Mouse (Mus musculus) liver, embryonic 13.5 days (tissue): ENCODE measurements around the gene Smco2. TPM values are rescaled to one million over a fixed set of nuclear protein-coding genes. Genes with fewer than 3 reads are reported as not detected.

Source experiments
- ATAC-seq: fragments of 200-750 bp; cut with Nextera tagmentation; 2 replicates; pipeline ENCODE4 v1.8.0; 2017; ENCODE audit warnings: low read depth, mild to moderate bottlenecking, moderate number of reproducible peaks, moderate library complexity
- DNase-seq: peaks from one replicate; pipeline ENCODE4 v3.0.0; 2022
- H3K27ac ChIP-seq: fragments of 300-500 bp; sonication (generic); 2 replicates; pipeline ENCODE4 v1.5.1; 2015; ENCODE audit warnings: moderate library complexity, mild to moderate bottlenecking, inconsistent platforms
- H3K27me3 ChIP-seq: fragments of 300-500 bp; sonication (generic); 2 replicates; pipeline ENCODE4 v1.6.1; 2015; ENCODE audit warnings: mild to moderate bottlenecking, inconsistent platforms
- H3K36me3 ChIP-seq: fragments of 300-500 bp; sonication (generic); 2 replicates; pipeline ENCODE4 v1.6.1; 2015; ENCODE audit warnings: mild to moderate bottlenecking, inconsistent platforms
- H3K4me1 ChIP-seq: fragments of 300-500 bp; sonication (generic); replicated peaks from 2 replicates; pipeline ENCODE4 v1.6.1; 2015; ENCODE audit warnings: inconsistent platforms
- H3K4me2 ChIP-seq: fragments of 300-500 bp; sonication (generic); 2 replicates; pipeline ENCODE4 v1.6.1; 2015; ENCODE audit warnings: inconsistent platforms, mild to moderate bottlenecking, moderate library complexity
- H3K4me3 ChIP-seq: fragments of 300-500 bp; sonication (generic); replicated peaks from 2 replicates; pipeline ENCODE4 v1.5.1; 2015; ENCODE audit warnings: mild to moderate bottlenecking, inconsistent platforms
- H3K9ac ChIP-seq: fragments of 300-500 bp; sonication (generic); 2 replicates; pipeline ENCODE4 v1.6.1; 2015; ENCODE audit warnings: mild to moderate bottlenecking, inconsistent platforms
- H3K9me3 ChIP-seq: fragments of 300-500 bp; sonication (generic); replicated peaks from 2 replicates; pipeline ENCODE4 v1.6.1; 2016; ENCODE audit warnings: inconsistent platforms
- WGBS: fragments of 180-500 bp; shearing (Covaris S2); methylation state at CpG from one replicate; pipeline ENCODE4 v1.1.7; 2015; ENCODE audit not compliant: insufficient replicate concordance; 5-methylcytosine and 5-hydroxymethylcytosine counted together
- polyA plus RNA-seq: library from polyadenylated mRNA; unstranded; fragments of >200 nt; fragmentation: Nextera tagmentation; extraction: Ambion mirVana; gene quantifications from 2 replicates; pipeline ENCODE4 v1.2.1, GENCODE M21; 2015

Smco2 gene
- polyA plus RNA-seq, 1 experiment from 2014 or later, result not detected

DNA sequence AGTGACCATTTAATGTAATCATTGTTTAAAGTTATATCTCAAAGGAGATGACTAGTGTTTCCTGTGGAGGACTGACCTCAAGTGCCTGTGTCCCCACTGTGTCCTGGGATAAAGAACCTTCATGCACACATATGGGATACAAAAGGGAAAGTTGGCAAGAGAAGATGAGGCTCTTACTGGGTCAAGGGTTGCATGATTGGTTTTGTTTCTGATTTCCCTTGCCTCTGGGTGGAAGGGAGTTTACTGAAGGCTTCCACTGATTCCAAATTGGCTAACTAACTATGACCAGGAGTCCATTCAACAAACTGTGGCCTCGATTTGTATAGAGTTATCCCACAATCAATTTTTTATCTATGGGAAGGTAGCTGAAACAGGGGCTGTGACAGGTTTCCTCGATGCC is 53.7 kb downstream of the Smco2 start:
- Histone ChIP-seq H3K27ac (no peak overlapping the region), H3K4me1 (peaks cover 22% of the 10 kb centered on the region), H3K27me3 (no peaks in the 10 kb centered on the region), H3K9ac (no peak overlapping the region), H3K4me2 (no peak overlapping the region), H3K9me3 (no peaks in the 10 kb centered on the region), H3K4me3 (no peak overlapping the region), H3K36me3 (no peaks in the 10 kb centered on the region)
- no peak for DNase-seq
- ATAC-seq, result no peak
- 55% methylated on average over 2 of the region's 2 CpGs for WGBS

DNA sequence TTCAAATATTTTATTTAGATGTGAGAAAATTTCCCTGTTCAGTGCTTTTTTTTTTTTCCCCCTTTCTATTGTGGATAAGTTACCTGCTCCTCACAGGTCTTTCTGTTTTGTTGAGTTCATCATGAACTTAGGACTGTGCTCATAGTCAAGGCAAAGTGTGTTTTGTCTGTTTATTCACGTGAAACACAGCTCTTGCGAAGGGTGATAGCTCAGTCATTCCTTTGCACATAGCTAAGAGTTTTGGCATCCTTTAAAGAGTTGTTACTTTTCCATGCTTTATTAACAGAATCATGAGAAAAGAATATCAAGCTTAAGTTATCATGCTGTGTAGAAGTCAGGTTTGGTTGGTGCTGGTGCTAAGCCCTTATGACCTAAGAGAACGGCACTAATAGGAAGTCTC is 54.8 kb downstream of the Smco2 start:
- DNase-seq (no peak), ATAC-seq (no peak)
- Histone ChIP-seq H3K36me3 (no peaks in the 10 kb centered on the region), H3K4me1 (peaks cover 31% of the 10 kb centered on the region), H3K27me3 (no peaks in the 10 kb centered on the region), H3K4me2 (no peak overlapping the region), H3K9ac (no peak overlapping the region), H3K4me3 (no peak overlapping the region), H3K27ac (no peak overlapping the region), H3K9me3 (no peaks in the 10 kb centered on the region)
- 62% methylated on average over 3 of the region's 3 CpGs for WGBS

DNA sequence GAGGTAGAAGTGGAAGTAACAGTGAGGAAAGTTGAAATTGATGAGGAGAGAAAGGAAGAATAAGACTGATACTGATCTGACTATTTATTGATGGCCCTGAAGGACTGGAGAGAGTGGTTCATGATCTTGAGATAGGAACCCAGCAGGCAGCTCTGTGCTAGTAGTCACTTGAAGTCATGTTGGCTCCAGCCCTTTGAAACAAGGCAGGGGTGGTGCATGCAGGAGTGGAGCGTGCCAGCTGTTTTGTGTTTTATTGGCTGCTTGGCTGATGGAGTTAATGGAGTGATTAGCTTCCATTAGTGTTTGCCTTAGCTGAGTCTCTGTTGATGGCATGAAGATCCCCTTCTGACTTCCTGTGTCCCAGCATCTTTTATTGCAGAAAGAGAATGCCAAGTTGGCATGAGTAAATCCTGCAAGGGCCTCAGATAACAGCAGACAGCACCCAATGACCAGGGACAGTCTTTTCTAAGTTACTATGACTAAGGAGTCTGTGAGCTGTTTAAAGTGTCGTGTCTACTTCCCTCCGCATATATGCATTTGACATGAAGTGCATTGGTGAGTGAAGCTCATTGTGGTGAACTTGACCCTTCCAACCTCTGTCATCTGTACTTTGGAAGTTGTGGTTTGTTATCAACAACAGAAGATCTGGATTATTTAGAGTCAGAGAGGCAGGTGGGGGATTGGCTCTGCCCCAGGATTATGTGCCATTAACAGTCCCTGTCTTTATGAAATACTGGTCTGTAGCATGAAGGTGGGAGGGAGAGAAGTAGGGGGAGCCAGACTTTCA is 56.3 kb downstream of the Smco2 start:
- WGBS, result 60% methylated on average over 3 of the region's 3 CpGs
- ATAC-seq, result no peak
- H3K9me3 ChIP-seq, result no peaks in the 10 kb centered on the region
- DNase-seq, result no peak
- H3K36me3 ChIP-seq, result no peaks in the 10 kb centered on the region
- H3K4me2 ChIP-seq, result no peak overlapping the region
- H3K9ac ChIP-seq, result no peak overlapping the region
- H3K27me3 ChIP-seq, result no peaks in the 10 kb centered on the region
- peaks cover 36% of the 10 kb centered on the region for H3K4me1 ChIP-seq
- H3K4me3 ChIP-seq, result no peak overlapping the region
- no peak overlapping the region for H3K27ac ChIP-seq

DNA sequence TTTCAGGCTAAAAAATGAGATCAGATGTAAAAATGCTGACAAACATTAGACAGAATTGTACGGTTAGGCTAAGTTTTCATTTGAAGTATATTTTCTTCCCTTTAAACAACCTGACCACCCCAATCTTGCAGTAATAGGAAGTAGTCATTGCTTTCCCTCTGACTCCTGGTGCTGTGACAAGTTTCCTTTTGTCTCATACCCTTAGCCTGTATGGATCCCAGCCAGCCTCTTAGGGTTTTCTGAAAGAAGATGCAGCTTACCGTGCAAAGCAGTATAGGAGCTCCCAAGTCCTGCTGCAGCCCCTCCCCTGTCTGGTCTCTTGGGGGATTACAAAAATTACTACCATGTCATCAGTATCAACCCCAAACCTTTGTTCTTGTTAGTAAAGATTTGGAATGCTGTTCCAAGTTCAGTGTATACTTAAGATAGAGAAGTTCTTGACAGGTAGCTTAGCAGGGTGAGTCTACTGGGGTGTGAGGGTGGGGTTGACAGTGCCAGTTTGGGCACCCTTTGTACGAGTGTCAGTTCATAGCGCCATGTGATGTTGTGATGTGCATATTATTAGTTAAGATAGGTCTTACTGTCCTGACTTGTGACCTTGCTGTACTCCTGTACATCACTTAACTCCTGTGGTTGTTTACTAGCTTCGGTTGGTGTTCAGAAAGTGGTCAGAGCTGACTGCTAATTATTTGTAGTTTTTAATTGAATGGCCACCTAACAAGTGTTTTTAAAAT is 57.3 kb downstream of the Smco2 start:
- DNase-seq, result no peak
- Histone ChIP-seq H3K27me3 (no peaks in the 10 kb centered on the region), H3K4me1 (peaks cover 40% of the 10 kb centered on the region), H3K4me2 (no peak overlapping the region), H3K36me3 (no peaks in the 10 kb centered on the region), H3K27ac (peak overlapping the region; percentile 60), H3K9me3 (no peaks in the 10 kb centered on the region), H3K9ac (no peak overlapping the region), H3K4me3 (no peak overlapping the region)
- WGBS, result 60% methylated on average over 5 of the region's 5 CpGs
- no peak for ATAC-seq

DNA sequence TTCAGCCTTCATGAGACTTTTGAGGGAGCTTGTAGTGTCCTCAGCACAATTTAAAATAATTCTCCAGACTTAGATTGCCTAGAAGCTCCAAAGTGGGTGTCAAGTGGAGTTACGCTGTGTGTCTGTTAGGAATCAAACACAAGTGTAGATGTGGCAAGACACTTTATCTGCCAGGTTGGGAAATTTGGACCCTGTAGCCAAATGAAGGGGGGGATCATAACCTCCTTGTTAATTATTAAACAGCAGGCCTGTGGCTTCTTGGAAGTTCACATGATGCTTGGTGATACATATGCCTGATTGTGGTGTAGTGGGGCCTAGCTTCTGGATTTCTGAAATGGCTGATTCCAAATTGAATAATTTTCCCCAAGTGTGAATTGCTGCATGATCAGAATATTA is 57.9 kb downstream of the Smco2 start:
- Histone ChIP-seq H3K36me3 (no peaks in the 10 kb centered on the region), H3K4me3 (no peak overlapping the region), H3K9me3 (no peaks in the 10 kb centered on the region), H3K4me2 (no peak overlapping the region), H3K27me3 (no peaks in the 10 kb centered on the region), H3K27ac (peak overlapping the region; percentile 60), H3K4me1 (peaks cover 43% of the 10 kb centered on the region), H3K9ac (no peak overlapping the region)
- no peak for DNase-seq
- 0 out of 2 replicates have a peak, but pooled peaks have one; percentile 39 for ATAC-seq
- WGBS, result 78% methylated on average over 1 of the region's 1 CpGs

DNA sequence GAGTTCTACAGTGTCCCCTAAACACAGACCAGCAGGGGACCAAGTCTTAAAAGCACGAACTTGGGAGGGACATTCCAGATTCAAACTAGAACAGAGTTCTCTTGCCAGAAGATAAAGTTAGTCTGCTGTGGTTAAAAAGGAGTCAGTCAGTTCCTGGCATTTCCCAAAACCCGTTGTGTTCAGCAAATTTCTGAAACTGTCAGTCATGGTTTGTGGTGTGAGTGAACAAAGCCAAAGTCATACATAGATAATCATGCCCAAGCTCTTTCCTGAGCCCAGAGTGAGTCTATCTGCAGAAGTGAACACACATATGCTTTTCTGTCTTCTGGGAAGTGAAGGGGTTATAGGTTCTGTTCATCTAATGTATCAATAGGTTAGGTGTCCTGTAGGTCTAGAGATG is 58.9 kb downstream of the Smco2 start:
- no peak for ATAC-seq

DNA sequence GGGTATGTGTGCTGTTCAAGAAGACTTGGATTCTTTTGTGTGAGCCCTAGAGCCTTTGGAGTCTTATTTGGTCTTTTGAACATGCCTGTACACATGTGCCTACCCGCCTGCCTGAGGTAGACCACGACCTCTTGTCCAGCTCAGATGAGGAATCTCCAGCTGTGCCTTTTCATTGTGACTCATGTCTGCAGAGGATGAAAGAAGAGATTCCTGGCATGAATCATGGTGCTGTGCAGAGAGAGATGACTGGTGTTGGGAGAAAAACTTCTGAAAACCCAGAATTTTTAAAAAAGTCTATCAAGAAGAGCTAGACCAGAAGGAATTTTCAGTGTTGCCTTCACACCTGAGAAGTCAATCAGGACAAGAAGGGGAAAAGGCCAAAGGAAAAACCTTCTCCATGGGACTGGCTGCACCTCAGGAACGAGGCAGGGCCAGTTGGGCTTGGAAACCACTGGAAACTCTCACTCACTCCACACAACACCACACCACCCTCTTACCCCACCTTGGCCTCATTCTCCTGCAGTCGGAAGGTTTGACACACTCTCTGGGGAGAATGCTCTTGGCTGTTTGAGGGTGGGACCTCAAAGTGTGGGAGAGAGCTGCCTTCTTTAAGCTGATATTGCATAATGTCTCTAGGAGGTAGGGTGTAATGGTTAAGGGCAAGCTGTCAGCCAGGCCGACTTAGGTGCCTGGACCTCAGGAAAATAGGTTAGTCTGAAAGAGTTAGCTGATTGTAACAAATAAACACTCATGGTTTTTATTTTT is 60.0 kb downstream of the Smco2 start:
- 58% methylated on average over 5 of the region's 5 CpGs for WGBS
- Histone ChIP-seq H3K9me3 (no peaks in the 10 kb centered on the region), H3K27me3 (no peaks in the 10 kb centered on the region), H3K27ac (no peak overlapping the region), H3K4me2 (no peak overlapping the region), H3K9ac (no peak overlapping the region), H3K4me1 (peaks cover 57% of the 10 kb centered on the region), H3K36me3 (no peaks in the 10 kb centered on the region), H3K4me3 (no peak overlapping the region)
- ATAC-seq, result no peak
- no peak for DNase-seq

More for the DNA sequence above, 58.9 kb downstream of the Smco2 start:
- H3K4me1 ChIP-seq, result peaks cover 51% of the 10 kb centered on the region
- WGBS, result 17% methylated on average over 2 of the region's 2 CpGs
- no peak overlapping the region for H3K9ac ChIP-seq
- no peak for DNase-seq
- H3K4me3 ChIP-seq, result no peak overlapping the region
- no peaks in the 10 kb centered on the region for H3K9me3 ChIP-seq
- H3K27ac ChIP-seq, result no peak overlapping the region
- no peak overlapping the region for H3K4me2 ChIP-seq
- no peaks in the 10 kb centered on the region for H3K36me3 ChIP-seq
- H3K27me3 ChIP-seq, result no peaks in the 10 kb centered on the region

DNA sequence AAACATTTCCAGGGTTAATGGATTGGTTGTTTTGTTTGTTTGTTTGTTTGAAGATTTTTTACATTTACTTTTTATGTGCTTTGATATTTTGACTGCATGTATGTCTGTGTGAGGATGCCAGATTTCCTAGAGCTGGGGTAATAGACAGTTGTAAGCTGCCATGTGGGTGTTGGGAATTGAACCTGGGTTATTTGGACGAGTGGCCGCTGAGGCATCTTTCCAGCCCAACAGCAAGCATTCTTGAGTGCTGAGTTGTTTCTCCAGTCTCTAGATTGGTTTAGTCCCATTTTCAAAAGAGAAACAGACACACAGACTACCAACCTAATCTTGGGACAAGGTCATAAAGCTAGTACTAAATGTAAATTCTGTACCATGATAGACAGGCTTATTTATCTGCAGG is 60.9 kb downstream of the Smco2 start:
- WGBS, result 74% methylated on average over 2 of the region's 2 CpGs
- ATAC-seq (no peak), DNase-seq (no peak)
- Histone ChIP-seq H3K4me2 (no peak overlapping the region), H3K4me1 (peaks cover 56% of the 10 kb centered on the region), H3K9me3 (no peaks in the 10 kb centered on the region), H3K27ac (no peak overlapping the region), H3K27me3 (no peaks in the 10 kb centered on the region), H3K9ac (no peak overlapping the region), H3K36me3 (no peaks in the 10 kb centered on the region), H3K4me3 (no peak overlapping the region)

DNA sequence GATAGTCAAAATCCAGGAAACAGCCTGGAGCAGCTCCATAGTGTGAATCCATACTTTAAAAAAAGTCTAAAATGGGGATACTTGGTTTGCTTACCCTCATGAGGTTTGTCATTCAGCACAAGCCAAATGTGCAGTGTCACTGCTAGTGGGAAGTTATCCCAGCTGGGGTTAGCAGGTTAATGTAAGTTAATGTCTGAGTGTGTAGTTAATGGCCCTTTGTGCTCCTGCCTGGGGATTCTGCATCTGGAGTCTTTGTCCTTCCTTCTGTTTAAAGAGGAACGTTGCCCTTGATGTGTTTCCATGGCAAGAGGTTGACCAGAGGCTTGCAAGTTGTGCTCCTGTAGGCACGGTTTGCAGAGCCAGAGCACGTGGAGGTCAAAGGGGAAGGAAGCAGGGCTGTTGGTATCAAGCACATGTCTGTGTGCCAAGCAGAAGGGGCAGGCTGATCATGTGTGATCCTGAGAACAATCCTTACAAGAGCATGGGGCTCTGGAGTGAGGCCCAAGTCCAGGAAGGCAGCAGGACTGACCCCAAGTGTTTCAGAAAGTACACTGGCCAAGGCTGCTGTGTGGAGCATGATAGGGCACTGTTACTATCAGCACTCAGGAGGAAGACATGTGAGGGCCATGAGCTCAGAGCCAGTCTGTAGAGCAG is 63.1 kb downstream of the Smco2 start:
- no peaks in the 10 kb centered on the region for H3K9me3 ChIP-seq
- H3K27ac ChIP-seq, result peak overlapping the region; percentile 15; the same call in 1 of the 2 replicates
- WGBS, result 15% methylated on average over 3 of the region's 3 CpGs
- no peak overlapping the region for H3K9ac ChIP-seq
- ATAC-seq (peak; percentile 72), DNase-seq (no peak)
- peaks cover 40% of the 10 kb centered on the region for H3K4me1 ChIP-seq
- H3K4me2 ChIP-seq, result no peak overlapping the region
- H3K36me3 ChIP-seq, result no peaks in the 10 kb centered on the region
- H3K4me3 ChIP-seq, result no peak overlapping the region
- no peaks in the 10 kb centered on the region for H3K27me3 ChIP-seq

DNA sequence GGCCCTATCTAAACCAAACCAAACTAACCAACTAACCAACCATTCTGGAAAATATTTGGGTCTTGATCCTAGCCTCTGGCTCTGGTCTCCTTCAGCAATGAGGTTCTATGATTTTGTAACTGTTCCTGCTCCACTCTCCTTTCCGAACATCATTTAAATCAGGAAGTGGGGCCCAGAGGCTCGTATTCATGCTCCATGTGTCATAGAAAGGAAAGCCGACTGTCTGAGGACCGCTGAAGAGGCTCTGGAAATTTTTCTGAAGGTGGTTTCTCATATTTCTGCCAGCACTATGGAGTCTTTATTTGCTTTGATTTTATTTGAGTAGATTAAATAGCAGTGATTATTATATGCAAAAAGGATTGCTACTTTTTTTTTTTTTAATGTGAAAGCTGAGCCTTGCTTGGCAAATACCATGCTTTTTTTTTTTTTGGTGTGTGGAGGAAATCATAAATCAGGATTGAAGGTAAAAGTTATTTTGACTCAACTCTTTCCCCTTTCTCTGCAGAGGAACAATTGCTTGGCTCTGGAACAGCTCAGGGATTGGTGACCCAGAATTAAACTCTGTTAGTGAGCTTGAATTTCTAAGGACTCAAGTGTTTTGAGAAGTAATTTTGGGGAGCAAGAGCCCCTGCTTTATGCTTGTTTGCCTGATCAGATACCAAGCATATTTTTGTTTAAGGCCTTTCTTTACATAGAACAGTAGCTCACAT is 63.7 kb downstream of the Smco2 start:
- Histone ChIP-seq H3K36me3 (no peaks in the 10 kb centered on the region), H3K9me3 (no peaks in the 10 kb centered on the region), H3K4me3 (no peak overlapping the region), H3K4me1 (peaks cover 36% of the 10 kb centered on the region), H3K27me3 (no peaks in the 10 kb centered on the region), H3K9ac (no peak overlapping the region), H3K4me2 (no peak overlapping the region), H3K27ac (peak overlapping the region; percentile 15; the same call in 1 of the 2 replicates)
- DNase-seq, result no peak
- ATAC-seq, result no peak
- 40% methylated on average over 4 of the region's 4 CpGs for WGBS
